Mouse (Mus musculus) liver, postnatal 0 days (tissue): ENCODE results near the gene Gm28551.
"Not testable (repeated sequence)": the region's sequence is repeated elsewhere in the genome, so short reads cannot be mapped to it uniquely, and the experiment has no call there.

Experiments
- CTCF ChIP-seq: sonication (generic); IDR thresholded peaks from 2 replicates; pipeline ENCODE4 v1.5.1; 2016; ENCODE audit warnings: antibody characterized with exemption, low read depth
- EP300 ChIP-seq: IDR thresholded peaks from 2 replicates; pipeline ENCODE4 v1.6.1; 2016; ENCODE audit warnings: antibody characterized with exemption, low read depth, mild to moderate bottlenecking

GRCm38 (mm10) chr1:53337403-53337802, 15.1 kb downstream of the Gm28551 start:
- TF ChIP-seq CTCF, EP300: not testable (repeated sequence)
